Mouse (Mus musculus) kidney, embryonic 15.5 days (tissue): Measurements from ENCODE around the gene Zmym5. TPM values are rescaled to one million over a fixed set of nuclear protein-coding genes. Genes with fewer than 3 reads are reported as not detected.
"Not testable (repeated sequence)": the region's sequence is repeated elsewhere in the genome, so short reads cannot be mapped to it uniquely, and the experiment has no call there.

Experiments used
- ATAC-seq: fragments of 200-750 bp; cut with Nextera tagmentation; replicated peaks from 2 replicates; pipeline ENCODE4 v1.8.0; 2017; ENCODE audit warnings: moderate TSS enrichment; ENCODE audit not compliant: low FRiP score
- H3K27ac ChIP-seq: fragments of 300-500 bp; sonication (generic); 2 replicates; pipeline ENCODE4 v1.5.1; 2015; ENCODE audit warnings: mild to moderate bottlenecking, inconsistent platforms
- H3K27me3 ChIP-seq: fragments of 300-500 bp; sonication (generic); 2 replicates; pipeline ENCODE4 v1.6.1; 2015; ENCODE audit warnings: inconsistent platforms
- H3K36me3 ChIP-seq: fragments of 300-500 bp; sonication (generic); 2 replicates; pipeline ENCODE4 v1.6.1; 2015; ENCODE audit warnings: inconsistent platforms
- H3K4me1 ChIP-seq: fragments of 300-500 bp; sonication (generic); 2 replicates; pipeline ENCODE4 v1.6.1; 2015; ENCODE audit warnings: inconsistent platforms
- H3K4me2 ChIP-seq: fragments of 300-500 bp; sonication (generic); 2 replicates; pipeline ENCODE4 v1.6.1; 2015; ENCODE audit warnings: moderate library complexity, mild to moderate bottlenecking, inconsistent platforms
- H3K4me3 ChIP-seq: fragments of 300-500 bp; sonication (generic); replicated peaks from 2 replicates; pipeline ENCODE4 v1.5.1; 2015; ENCODE audit warnings: mild to moderate bottlenecking, inconsistent platforms
- H3K9ac ChIP-seq: fragments of 300-500 bp; sonication (generic); 2 replicates; pipeline ENCODE4 v1.6.1; 2015; ENCODE audit warnings: mild to moderate bottlenecking, inconsistent platforms
- H3K9me3 ChIP-seq: fragments of 300-500 bp; sonication (generic); replicated peaks from 2 replicates; pipeline ENCODE4 v1.6.1; 2016; ENCODE audit warnings: inconsistent platforms
- WGBS: fragments of 180-500 bp; shearing (Covaris S2); methylation state at CpG from one replicate; pipeline ENCODE4 v1.1.7; 2015; ENCODE audit warnings: mixed read lengths; 5-methylcytosine and 5-hydroxymethylcytosine counted together
- polyA plus RNA-seq: library from polyadenylated mRNA; unstranded; fragments of >200 nt; fragmentation: Nextera tagmentation; extraction: Ambion mirVana; gene quantifications from 2 replicates; pipeline ENCODE4 v1.2.1, GENCODE M21; 2015

The Zmym5 gene
- polyA plus RNA-seq, 1 experiment from 2014 or later = 33.5 TPM

GRCm38 (mm10) chr14:56817131-56817530, 5.6 kb upstream of the Zmym5 start:
- H3K36me3 ChIP-seq = no peaks in the 10 kb centered on the region
- no peaks in the 10 kb centered on the region for H3K9me3 ChIP-seq
- no peaks in the 10 kb centered on the region for H3K27me3 ChIP-seq
- H3K9ac ChIP-seq = no peak overlapping the region
- H3K4me3 ChIP-seq = no peak overlapping the region
- no peak for ATAC-seq
- H3K27ac ChIP-seq = no peak overlapping the region
- 67% methylated on average over 4 of the region's 4 CpGs for WGBS
- H3K4me2 ChIP-seq = no peak overlapping the region
- peaks cover 9% of the 10 kb centered on the region; the same call in 1 of the 2 replicates for H3K4me1 ChIP-seq

- Histone ChIP-seq H3K4me2 (no peak overlapping the region), H3K36me3 (no peaks in the 10 kb centered on the region), H3K4me1 (peaks cover 9% of the 10 kb centered on the region; the same call in 1 of the 2 replicates), H3K9ac (no peak overlapping the region), H3K4me3 (no peak overlapping the region), H3K27me3 (no peaks in the 10 kb centered on the region), H3K9me3 (no peaks in the 10 kb centered on the region), H3K27ac (no peak overlapping the region)
- WGBS = 90% methylated on average over 4 of the region's 4 CpGs
- no peak for ATAC-seq
Measured at GRCm38 (mm10) chr14:56816541-56816940, 5.0 kb upstream of the Zmym5 start.

GRCm38 (mm10) chr14:56812520-56813036, 1.1 kb upstream of the Zmym5 start:
- Histone ChIP-seq H3K36me3 (peaks cover 13% of the 10 kb centered on the region), H3K4me2 (peak overlapping the region; percentile 73), H3K27me3 (no peaks in the 10 kb centered on the region), H3K9ac (peak overlapping the region; percentile 69), H3K4me1 (peaks cover 24% of the 10 kb centered on the region; the same call in 1 of the 2 replicates), H3K9me3 (no peaks in the 10 kb centered on the region), H3K4me3 (peak overlapping the region; percentile 66), H3K27ac (peak overlapping the region; percentile 98)
- WGBS = under 1% methylated on average over 35 of the region's 35 CpGs
- ATAC-seq = peak; percentile 67

GRCm38 (mm10) chr14:56810781-56811690, 480 bp downstream of the Zmym5 start:
- not testable (repeated sequence) for ATAC-seq, H3K27me3 ChIP-seq, H3K9me3 ChIP-seq
- Histone ChIP-seq H3K27ac (peak overlapping the region; percentile 94), H3K4me2 (peak overlapping the region; percentile 59), H3K36me3 (peaks cover 21% of the 10 kb centered on the region), H3K4me3 (peak overlapping the region; percentile 71), H3K4me1 (peaks cover 24% of the 10 kb centered on the region; the same call in 1 of the 2 replicates), H3K9ac (peak overlapping the region; percentile 75)
- WGBS = 1% methylated on average over 19 of the region's 86 CpGs

- WGBS = 53% methylated on average over 2 of the region's 2 CpGs
Measured at GRCm38 (mm10) chr14:56793243-56793642, 18.3 kb downstream of the Zmym5 start.

GRCm38 (mm10) chr14:56784575-56784974, 26.9 kb downstream of the Zmym5 start:
- WGBS = 94% methylated on average over 1 of the region's 1 CpGs
- Histone ChIP-seq H3K27me3 (no peaks in the 10 kb centered on the region), H3K4me3 (no peak overlapping the region)

More at GRCm38 (mm10) chr14:56793243-56793642, 18.3 kb downstream of the Zmym5 start:
- H3K9me3 ChIP-seq = no peaks in the 10 kb centered on the region
- H3K4me3 ChIP-seq = no peak overlapping the region
- no peaks in the 10 kb centered on the region for H3K4me1 ChIP-seq
- no peak for ATAC-seq
- no peaks in the 10 kb centered on the region for H3K27me3 ChIP-seq
- no peak overlapping the region for H3K9ac ChIP-seq
- peaks cover 68% of the 10 kb centered on the region for H3K36me3 ChIP-seq
- no peak overlapping the region for H3K4me2 ChIP-seq
- no peak overlapping the region for H3K27ac ChIP-seq

GRCm38 (mm10) chr14:56778933-56779300, 32.6 kb downstream of the Zmym5 start:
- 0 out of 2 replicates have a peak, but pooled peaks have one; percentile 2 for ATAC-seq
- Histone ChIP-seq H3K4me3 (peak overlapping the region; percentile 98), H3K4me1 (peaks cover 25% of the 10 kb centered on the region), H3K36me3 (peaks cover 6% of the 10 kb centered on the region; the same call in 1 of the 2 replicates), H3K4me2 (peak overlapping the region; percentile 79), H3K27me3 (no peaks in the 10 kb centered on the region), H3K27ac (peak overlapping the region; percentile 96), H3K9ac (peak overlapping the region; percentile 45; the same call in 1 of the 2 replicates), H3K9me3 (no peaks in the 10 kb centered on the region)
- 36% methylated on average over 3 of the region's 3 CpGs for WGBS

More at GRCm38 (mm10) chr14:56784575-56784974, 26.9 kb downstream of the Zmym5 start:
- H3K4me1 ChIP-seq = no peaks in the 10 kb centered on the region
- no peak overlapping the region for H3K27ac ChIP-seq
- no peaks in the 10 kb centered on the region for H3K36me3 ChIP-seq
- H3K9me3 ChIP-seq = no peaks in the 10 kb centered on the region
- no peak overlapping the region for H3K4me2 ChIP-seq
- ATAC-seq = no peak
- H3K9ac ChIP-seq = no peak overlapping the region

- no peaks in the 10 kb centered on the region for H3K9me3 ChIP-seq
- under 1% methylated on average over 36 of the region's 36 CpGs for WGBS
Measured at GRCm38 (mm10) chr14:56778200-56778932, 33.1 kb downstream of the Zmym5 start, which contains the start of gene Pspc1. Gene Pspc1, minus strand, starts transcription at chr14:56778316.

GRCm38 (mm10) chr14:56777360-56778136, 34.0 kb downstream of the Zmym5 start:
- Histone ChIP-seq H3K4me2 (peak overlapping the region; percentile 79), H3K4me1 (peaks cover 29% of the 10 kb centered on the region), H3K27ac (peak overlapping the region; percentile 96), H3K4me3 (peak overlapping the region; percentile 98), H3K9ac (peak overlapping the region; percentile 95), H3K27me3 (no peaks in the 10 kb centered on the region), H3K9me3 (no peaks in the 10 kb centered on the region), H3K36me3 (peaks cover 10% of the 10 kb centered on the region; the same call in 1 of the 2 replicates)
- ATAC-seq = peak; percentile 44; the same call in 1 of the 2 replicates
- WGBS = under 1% methylated on average over 71 of the region's 71 CpGs

More at GRCm38 (mm10) chr14:56778200-56778932, 33.1 kb downstream of the Zmym5 start, which contains the start of gene Pspc1:
- Histone ChIP-seq H3K4me2 (peak within 1 kb of the TSS; percentile 79), H3K27me3 (no peaks in the 10 kb centered on the region), H3K9ac (peak within 1 kb of the TSS; percentile 95), H3K36me3 (peaks cover 6% of the 10 kb centered on the region; the same call in 1 of the 2 replicates), H3K4me1 (peaks cover 29% of the 10 kb centered on the region), H3K27ac (peak within 1 kb of the TSS; percentile 96), H3K4me3 (peak within 1 kb of the TSS; percentile 98)
- peak; percentile 98 for ATAC-seq

GRCm38 (mm10) chr14:56776571-56777238, 34.8 kb downstream of the Zmym5 start:
- Histone ChIP-seq H3K9ac (peak overlapping the region; percentile 95; the same call in 1 of the 2 replicates), H3K4me3 (peak overlapping the region; percentile 98)
- ATAC-seq = no peak

More at GRCm38 (mm10) chr14:56776571-56777238, 34.8 kb downstream of the Zmym5 start:
- Histone ChIP-seq H3K4me2 (peak overlapping the region; percentile 79), H3K9me3 (no peaks in the 10 kb centered on the region), H3K27me3 (no peaks in the 10 kb centered on the region), H3K4me1 (peaks cover 29% of the 10 kb centered on the region), H3K27ac (no peak overlapping the region), H3K36me3 (peaks cover 15% of the 10 kb centered on the region)
- WGBS = 25% methylated on average over 11 of the region's 11 CpGs
